11 mouse cellular contexts compared by ENCODE assay signal in the genomic region with DNA sequence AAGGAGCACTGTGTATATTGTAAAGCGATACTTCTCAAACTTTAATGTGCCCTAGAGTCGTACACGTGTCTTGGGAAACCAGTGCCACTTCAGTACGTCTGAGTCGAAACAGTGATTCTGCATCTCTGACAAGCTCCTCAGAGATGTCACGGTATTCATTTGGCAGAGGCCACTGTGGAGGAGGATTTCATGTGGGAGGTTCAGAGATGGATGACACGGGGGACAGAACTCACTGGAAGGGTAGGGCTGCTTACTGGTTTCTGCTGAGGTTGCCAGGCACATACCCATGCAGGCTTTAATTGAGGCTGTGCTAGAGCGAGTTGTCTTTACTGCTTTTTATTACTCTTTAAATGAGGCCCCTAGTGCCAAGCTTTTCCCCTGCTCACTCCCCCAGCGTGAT.
DNase-seq lines count a peak whose midpoint lies in the region; ATAC-seq lines count a peak whose summit lies in the region.
"Had no signal": no experiment of that assay in that cellular context is flagged by ENCODE, and none has a peak within 500 bp of the region (broad histone marks: within the 10 kb centered on the region; RNA-seq: fewer than 3 reads in every experiment).

No protein-coding gene starts in this region.

- no peak overlapping the region for H3K4me3 ChIP-seq in kidney, embryonic 14.5 days (ENCODE audit: low read length)
- H3K4me3 ChIP-seq in neural tube, embryonic 12.5 days = no peak overlapping the region

- H3K9me3 ChIP-seq in kidney, embryonic 14.5 days (ENCODE audit: control insufficient read depth, low read length) = no peaks in the 10 kb centered on the region
- H3K9me3 ChIP-seq in neural tube, embryonic 12.5 days = no peaks in the 10 kb centered on the region

- 0 out of 2 replicates have a peak overlapping the region, but pooled peaks have one; percentile 31 for H3K4me2 ChIP-seq in kidney, embryonic 14.5 days (replicated peaks; ENCODE audit: low read depth, low read length)
- peak overlapping the region; percentile 47 for H3K4me2 ChIP-seq in neural tube, embryonic 12.5 days (replicated peaks)

- peak; percentile 83 for ATAC-seq in kidney, embryonic 14.5 days (ENCODE audit: low FRiP score, low TSS enrichment)
- ATAC-seq in frontal cortex, adult (ENCODE audit: low TSS enrichment) = peak; percentile 79
- 0 out of 2 replicates have a peak, but pooled peaks have one; percentile 41 for ATAC-seq in neural tube, embryonic 12.5 days (ENCODE audit: low FRiP score, low read depth)
- no peak for ATAC-seq in erythroid progenitor cell, adult 5-6 weeks (replicated peaks; ENCODE audit: low FRiP score, poor library complexity, severe bottlenecking)

- no peak overlapping the region for H3K9ac ChIP-seq in kidney, embryonic 14.5 days (ENCODE audit: low read depth, low read length)
- H3K9ac ChIP-seq in neural tube, embryonic 12.5 days = no peak overlapping the region

- H3K27me3 ChIP-seq in kidney, embryonic 14.5 days (ENCODE audit: control insufficient read depth, insufficient read depth, low read length) = no peaks in the 10 kb centered on the region
- H3K27me3 ChIP-seq in neural tube, embryonic 12.5 days (replicated peaks) = no peaks in the 10 kb centered on the region

- H3K36me3 ChIP-seq in kidney, embryonic 14.5 days (ENCODE audit: control insufficient read depth, insufficient read depth, low read length) = no peaks in the 10 kb centered on the region
- H3K36me3 ChIP-seq in neural tube, embryonic 12.5 days = no peaks in the 10 kb centered on the region

- DNase-seq in kidney, postnatal 10 days = no peak
- DNase-seq in layer of hippocampus, postnatal 10 days (ENCODE audit: low spot score in 2 of 2) = peak; percentile 18 to 29
- no peak for DNase-seq in spleen, postnatal 4 days (ENCODE audit: low spot score in 2 of 2)
- DNase-seq: heart, adult 18-20 months; kidney, postnatal 14 days; lung, postnatal 4 days; thymus, adult 2 months had no signal

- 16% methylated on average over 9 of the region's 9 CpGs for WGBS in kidney, embryonic 14.5 days
- WGBS in neural tube, embryonic 12.5 days = 44% methylated on average over 9 of the region's 9 CpGs

- H3K4me1 ChIP-seq in kidney, embryonic 14.5 days (ENCODE audit: control insufficient read depth, insufficient read depth, low read length) = no peaks in the 10 kb centered on the region; the same call in 1 of the 2 replicates
- H3K4me1 ChIP-seq in neural tube, embryonic 12.5 days = peaks cover 4% of the 10 kb centered on the region; the same call in 1 of the 2 replicates

- no peak overlapping the region for H3K27ac ChIP-seq in kidney, embryonic 14.5 days (ENCODE audit: low read depth, low read length)
- no peak overlapping the region for H3K27ac ChIP-seq in neural tube, embryonic 12.5 days

Comparison
In these comparisons a context has a peak if more than half of its experiments do, and no peak if none do; other contexts are left out.
1. DNase-seq: peak in layer of hippocampus, postnatal 10 days (2 of 2); none in kidney, postnatal 10 days (single experiment) and spleen, postnatal 4 days (0 of 2).